Mouse (Mus musculus): ENCODE data around the gene C2cd3.
"Not testable (repeated sequence)": the region's sequence is repeated elsewhere in the genome, so short reads cannot be mapped to it uniquely, and the experiment has no call there.

Gene C2cd3

DNA sequence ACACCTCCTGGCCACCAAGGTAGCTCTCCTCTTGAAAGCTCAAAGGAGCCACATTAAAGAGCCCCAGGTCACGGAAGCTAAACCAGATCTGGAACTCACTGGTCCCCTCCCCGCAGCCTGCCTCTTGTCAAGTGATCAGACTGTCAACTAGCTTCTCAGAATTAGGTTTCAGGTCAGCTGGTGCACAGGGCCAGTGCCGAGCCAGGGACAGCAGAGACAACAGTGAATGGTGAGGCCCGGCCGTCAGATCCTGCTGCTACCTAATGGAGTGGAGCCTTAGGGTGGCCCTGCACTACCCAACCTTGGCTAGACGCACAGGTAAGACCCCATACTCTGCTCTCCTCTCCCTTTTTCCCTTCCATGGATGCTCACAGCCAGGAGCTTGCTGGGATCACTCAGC is 100.7 kb downstream of the C2cd3 start, which contains the start of gene Ucp3:
TSS of gene Ucp3 (plus strand) at position 214 of the 400 bp plus-strand sequence.
- DNase-seq = no peak

DNA sequence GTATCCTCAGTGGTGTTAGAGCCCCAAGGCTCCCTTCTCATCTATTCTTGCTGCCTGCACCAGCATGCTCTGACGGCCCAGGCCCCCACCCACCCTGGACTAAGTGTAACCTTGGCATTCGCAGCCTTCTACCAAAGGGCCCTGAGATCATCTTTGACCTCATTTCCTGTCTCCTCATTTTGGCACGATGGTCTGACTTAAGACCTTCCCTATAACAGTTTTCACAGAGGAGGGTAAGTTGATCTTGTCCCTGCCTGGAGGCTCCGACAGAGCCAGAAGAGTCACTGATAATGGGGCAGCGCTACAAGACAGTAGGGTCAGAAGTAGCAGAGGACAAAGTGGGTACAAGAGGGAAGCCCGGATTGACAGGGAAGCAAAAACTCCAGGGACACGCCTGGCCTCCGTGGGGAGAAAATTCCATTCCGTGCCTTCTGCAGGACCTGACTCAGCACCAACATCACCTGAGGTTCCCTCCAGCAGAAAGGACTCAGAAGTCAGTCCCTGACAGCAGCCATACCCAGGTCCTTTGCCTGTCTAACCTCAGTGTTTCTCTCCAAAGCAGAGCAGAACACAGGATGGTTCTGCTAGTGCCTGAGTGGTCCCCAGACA is 101.9 kb downstream of the C2cd3 start:
- peak in 1 of 2 experiments; percentile 49 for DNase-seq

DNA sequence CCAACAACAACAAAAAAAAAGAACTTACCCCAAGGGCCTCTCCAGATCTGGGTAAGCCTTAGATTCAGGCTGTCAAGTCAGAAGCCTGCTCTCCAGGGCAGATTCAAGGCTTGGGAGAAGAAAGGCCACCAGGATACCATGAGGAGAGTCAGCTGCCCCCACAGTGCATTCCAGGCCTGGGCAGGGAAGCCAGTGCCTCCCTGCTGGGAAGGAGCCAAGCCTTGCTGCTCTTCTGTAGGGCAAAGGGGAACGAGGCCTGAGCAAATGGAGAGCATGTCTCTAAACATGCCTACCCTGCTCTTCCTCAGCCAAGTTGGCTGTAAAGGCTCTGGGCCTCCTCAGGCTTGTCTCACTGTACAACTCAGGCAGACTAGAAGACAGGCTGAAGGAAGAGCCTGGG is 102.6 kb downstream of the C2cd3 start:
- DNase-seq = peak; percentile 84 to 87

DNA sequence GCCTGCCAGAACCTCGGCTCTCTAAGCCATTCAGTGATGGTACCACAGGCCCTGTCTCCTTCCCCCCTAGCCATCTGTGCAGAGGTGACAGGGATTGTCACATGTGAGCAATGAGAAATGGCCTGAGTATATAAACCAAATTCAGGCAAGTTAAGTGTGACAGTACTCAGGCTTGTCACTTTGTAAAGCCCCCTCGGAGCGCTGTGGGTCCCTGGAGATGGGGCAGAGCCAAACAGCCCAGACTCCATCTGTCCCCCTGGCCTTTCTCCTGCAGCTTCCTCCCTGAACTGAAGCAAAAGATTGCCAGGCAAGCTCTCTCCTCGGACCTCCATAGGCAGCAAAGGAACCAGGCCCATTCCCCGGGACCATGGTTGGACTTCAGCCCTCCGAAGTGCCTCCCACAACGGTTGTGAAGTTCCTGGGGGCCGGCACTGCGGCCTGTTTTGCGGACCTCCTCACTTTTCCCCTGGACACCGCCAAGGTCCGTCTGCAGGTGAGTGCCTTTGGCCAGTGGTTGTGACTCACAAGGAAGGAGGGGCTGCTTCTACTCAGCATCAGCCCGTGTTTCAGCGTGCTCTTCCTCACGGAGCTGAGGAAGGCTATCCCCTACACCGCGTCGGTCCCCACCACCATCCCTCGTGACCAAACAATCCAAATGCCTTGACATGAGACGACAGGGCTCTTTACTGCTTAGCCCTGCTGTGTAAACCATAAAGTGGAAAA is 107.2 kb downstream of the C2cd3 start:
- no peak for DNase-seq

DNA sequence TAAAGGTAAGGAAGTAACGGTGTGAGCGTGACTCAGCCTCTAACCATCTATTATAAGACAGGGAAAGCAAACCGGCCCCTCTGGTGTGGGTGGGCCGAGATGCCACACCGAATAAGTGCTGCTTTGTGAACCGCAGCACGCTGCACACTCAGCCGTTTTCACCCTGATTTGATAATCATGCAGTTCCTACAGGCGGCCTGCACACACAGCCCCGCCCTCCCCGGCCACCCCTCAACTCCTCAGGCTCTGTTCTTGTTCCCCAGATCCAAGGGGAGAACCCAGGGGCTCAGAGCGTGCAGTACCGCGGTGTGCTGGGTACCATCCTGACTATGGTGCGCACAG is 107.8 kb downstream of the C2cd3 start:
- no peak for DNase-seq

DNA sequence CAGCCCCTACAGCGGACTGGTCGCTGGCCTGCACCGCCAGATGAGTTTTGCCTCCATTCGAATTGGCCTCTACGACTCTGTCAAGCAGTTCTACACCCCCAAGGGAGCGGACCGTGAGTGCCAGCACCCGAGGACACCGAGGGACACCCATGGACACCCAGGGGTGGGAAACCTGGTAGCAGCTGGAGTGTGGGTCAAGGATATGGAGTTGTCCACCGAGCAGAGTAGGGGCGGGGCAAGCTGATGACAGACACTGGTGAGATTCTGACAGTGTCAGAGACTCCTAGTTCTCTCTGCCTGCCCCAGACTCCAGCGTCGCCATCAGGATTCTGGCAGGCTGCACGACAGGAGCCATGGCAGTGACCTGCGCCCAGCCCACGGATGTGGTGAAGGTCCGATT is 108.1 kb downstream of the C2cd3 start:
- DNase-seq = no peak

DNA sequence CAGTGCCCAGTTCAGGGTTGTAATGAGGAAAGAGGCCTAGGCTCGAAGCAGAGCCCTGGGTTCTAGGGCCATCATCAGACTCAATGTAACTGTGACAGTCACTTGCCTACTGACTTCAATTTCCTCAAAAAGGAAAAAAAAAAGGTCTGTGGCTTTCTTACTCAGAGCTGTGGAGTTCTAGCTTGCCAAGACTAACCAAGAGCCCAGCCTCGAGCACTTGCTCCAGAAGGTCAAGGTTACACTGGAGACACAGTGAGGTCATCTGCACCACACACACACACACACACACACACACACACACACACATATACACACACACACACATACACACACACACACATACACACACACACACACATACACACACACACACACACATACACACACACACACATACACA is 110.0 kb downstream of the C2cd3 start:
- DNase-seq = not testable (repeated sequence)

DNA sequence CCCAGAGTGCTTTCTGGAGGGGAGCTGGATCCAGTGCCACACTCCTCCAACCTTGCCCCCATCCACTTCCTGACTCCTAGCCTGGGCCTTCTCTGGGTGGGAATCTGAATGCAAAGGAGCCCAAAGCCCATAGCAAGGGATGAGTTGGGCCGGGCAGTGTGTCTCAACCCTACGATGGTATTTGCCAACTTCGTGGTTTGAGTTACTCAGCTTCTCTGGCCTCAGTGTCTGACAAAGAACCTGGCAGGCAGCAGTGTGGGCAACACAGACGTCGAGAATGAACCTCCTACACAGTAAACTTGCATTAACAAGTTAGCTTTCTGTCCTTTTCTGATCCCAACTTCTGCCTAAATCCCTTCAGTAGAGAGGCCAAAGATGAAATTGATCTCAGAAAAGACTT is 112.5 kb downstream of the C2cd3 start:
- no peak for DNase-seq

DNA sequence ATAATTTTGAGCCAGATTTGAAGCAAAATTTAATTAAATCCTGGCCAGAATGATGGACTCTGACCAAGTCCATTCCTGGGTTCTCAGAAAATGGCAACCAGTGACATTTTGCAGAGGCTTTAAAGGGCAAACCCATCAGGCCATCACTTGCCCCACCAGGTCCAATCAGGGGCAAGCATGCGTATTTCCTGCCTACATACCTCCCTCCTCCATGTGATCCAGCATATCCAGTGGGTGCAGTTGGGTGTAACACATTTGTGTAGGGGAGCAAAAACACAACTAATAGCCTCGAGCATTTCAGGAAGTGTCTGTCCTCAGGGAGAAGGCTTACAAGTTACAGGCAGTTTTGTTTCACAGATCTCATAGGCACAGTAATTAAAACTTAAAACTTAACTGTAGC is 115.3 kb downstream of the C2cd3 start:
- no peak for DNase-seq

DNA sequence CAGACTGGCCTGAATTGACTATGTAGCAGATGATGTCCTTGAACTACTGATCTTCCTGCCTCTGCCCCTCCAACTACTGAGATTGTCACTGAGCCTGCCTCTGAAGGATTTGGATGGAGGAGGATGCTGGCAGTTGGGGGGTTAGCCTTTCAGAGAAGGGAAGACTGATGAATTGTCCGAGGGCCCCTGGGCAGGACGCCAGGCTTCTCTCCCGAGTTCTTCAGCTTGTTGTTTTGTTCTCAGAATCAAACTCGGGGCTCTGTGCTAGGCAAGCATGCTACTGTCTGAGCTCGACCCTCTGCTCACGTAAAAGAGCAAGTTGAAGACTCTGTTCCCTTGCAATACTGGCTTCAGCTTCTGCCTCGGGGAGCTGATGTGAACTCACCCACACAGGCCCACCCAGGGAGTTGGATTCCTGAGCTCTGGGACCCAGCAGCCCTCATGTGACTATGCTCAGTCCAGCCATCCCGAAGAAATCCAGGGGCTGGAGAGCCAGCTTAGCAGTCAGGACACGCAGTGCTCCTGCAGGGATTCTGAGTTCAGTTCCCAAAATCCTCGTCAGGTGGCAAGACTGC is 116.5 kb downstream of the C2cd3 start:
- no peak for DNase-seq

DNA sequence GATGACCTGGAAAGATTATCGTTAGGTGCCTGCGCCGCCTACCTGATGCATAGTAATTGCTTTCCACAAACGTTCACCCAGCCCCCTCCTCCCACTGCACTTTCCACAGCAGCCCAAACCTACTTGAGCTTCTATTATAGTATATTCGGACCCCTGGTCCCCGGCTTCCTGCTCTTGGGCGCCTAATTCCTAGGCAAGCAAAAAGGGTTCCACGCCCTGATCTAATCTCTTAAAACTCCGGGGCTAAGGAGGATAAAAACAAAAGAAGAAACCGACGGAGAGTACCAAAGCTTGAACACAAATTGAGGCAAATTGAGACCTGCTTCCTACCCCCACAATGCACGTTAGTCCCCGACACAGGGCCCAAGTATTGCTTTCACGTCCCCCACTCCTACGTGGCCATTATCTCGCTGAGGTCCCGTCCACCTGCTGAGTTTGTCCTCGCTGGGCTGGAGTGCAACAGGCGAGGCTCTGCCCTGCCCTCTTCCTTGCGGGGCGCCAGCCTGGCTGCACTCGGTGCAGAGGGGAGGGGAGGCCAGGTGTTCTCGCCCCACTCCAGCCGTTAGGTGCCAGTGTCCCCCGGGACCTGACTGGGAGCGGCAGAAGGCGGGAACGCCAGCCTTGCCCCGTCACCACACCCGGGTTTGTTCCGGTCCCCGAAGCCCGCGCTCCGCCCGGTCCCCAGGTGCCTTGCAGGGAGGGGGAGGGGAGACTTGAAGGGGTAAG is 120.5 kb downstream of the C2cd3 start:
- peak; percentile 45 to 71 for DNase-seq

DNA sequence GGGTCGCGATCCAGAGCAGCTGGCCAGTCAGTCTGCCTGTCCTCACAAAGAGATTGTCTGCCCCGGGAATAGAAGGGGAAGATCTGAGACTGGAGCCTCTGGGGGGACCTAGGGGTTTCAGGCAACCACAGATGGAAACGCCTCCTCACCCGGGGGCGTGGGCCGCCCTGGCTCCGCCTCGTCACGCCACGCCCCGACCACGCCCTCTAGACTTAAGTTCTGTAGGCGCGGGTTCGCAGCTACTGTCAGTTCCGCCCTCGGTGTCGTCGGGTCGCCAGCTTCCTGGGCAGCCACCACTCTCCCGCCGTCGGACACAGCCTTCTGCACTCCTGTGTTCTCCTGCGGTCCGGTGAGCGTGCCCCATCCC is 121.1 kb downstream of the C2cd3 start, which contains the start of gene Ucp2:
TSS of gene Ucp2 (plus strand) at position 221 of the 367 bp plus-strand sequence.
- DNase-seq = peak; percentile 88 to 92

DNA sequence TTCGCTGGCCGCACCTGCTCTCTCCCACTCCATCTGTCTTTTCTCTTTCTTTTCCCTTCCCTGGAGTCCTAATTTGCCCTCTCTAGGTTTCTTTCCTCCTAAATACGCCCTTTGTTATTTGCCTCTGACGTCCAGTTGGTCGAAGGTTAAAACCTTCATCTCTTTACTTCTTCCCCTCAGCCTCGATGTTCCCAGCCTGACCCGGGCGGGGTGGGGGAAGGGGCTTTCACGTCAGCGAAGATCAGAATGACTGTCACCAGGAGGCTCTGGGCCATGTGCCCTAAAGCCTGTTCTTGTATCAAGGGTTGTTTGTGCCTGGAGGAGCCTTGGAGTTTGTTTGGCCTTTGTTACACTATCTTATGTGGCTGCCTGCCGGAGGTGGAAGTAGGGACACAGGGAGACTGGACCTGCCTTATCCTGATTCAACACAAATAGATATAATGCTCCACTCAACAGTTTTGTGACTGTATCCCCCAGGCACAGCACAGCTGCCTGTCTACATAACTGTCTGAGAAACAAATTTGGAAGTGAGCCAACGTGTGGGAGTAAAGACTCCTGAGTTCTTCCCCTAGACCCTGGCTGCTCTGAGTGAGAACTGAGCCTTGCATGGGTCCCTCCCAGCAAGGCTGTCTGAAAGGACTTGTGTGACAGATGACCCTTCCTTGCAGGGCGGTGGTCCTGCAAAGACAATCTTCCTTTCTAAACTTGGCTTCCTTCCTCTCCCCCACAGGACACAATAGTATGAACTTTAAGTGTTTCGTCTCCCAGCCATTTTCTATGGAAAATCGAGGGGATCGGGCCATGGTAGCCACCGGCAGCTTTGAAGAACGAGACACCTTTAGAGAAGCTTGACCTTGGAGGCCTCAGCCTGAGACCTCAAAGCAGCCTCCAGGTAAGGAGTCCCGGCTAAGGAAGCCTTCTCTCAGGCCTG is 121.7 kb downstream of the C2cd3 start:
- DNase-seq = peak; percentile 43 to 47

DNA sequence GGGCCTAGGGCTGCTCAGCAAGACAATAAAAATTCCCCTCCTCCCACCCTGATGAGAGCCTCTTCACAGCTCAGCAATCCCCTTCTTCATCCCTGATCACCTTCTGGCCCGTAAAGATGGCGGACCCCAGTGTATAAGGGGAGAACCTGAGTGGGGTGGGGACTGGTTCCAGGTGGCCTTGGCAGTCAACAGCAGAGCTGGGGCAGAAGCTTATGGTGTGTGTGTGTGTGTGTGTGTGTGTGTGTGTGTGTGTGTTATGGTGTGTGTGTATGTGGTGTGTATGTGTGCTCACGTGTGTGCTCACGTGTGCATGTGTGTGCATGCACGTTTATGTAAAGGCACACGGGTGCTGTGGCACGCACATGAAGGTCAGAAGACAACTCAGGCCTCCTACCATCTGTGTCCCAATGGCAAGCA is 122.4 kb downstream of the C2cd3 start:
- no peak for DNase-seq

DNA sequence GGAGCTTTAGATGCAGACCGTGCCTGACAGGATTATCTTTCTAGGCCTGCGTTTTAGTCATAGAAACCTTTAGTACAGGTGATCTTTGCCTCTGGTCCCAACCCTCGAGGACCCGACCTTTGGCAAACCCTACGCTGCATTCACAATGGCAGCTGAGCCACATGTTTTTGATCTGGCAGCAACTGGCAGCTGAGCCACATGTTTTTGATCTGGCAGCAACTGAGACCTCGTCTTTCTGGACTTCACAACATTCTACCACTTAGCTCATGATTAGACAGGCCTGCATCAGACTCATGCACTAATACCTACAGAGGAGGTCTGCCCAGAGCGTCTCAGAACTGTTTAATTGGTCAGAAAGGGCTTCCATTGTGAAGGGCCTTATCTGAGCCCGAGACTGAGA is 123.0 kb downstream of the C2cd3 start:
- peak; percentile 30 to 41 for DNase-seq

DNA sequence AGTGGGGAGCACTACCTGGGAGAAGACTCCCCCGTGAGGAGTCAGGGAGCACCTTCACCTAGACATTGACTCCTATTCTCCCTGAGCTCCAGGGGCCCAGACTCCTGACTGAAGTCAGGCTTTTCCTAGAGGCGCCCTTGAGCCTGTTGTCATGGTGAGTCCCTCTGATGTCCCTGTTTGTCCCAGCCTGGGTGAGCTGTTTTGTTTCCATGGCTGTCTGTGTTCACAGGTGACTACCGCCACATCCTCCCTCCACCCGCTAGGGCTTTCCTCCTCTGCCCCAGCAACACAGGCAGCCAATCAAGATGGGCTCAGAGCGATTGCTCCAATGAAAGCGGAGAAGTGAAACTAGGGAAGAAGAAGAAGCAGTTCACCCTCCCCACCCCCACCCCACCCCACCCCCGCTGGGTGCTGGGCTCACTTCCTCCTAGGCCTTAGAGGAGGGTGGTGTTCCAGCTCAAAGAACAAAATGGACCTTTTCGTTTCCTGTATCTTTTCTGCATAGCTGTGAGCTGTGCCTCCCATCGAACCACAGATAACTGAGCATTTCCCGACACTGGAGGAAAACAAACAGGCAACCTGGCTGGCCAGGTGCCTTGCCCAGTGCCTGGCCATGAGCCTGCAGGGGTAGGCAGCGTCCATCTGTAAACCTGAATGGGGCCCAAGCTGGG is 123.7 kb downstream of the C2cd3 start:
- DNase-seq = peak; percentile 65 to 74

DNA sequence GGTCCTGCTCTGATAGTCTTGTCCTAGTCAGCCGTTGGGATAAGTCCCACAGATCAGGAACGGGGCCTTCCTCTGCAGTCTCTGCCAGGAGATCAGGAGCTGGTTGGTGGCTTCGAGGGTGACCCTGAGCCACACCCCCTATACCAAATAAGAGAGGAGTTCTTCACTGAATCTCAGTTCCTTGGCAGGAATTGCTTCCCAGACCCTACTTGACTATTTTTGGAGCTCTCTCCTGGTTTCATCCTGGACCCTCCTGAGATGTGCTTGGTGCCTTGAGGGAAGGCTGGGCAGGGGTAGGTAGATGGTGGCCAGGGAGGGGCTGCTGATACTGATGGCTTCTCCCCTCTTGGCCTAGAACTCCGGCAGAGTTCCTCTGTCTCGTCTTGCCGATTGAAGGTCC is 124.3 kb downstream of the C2cd3 start:
- no peak for DNase-seq

DNA sequence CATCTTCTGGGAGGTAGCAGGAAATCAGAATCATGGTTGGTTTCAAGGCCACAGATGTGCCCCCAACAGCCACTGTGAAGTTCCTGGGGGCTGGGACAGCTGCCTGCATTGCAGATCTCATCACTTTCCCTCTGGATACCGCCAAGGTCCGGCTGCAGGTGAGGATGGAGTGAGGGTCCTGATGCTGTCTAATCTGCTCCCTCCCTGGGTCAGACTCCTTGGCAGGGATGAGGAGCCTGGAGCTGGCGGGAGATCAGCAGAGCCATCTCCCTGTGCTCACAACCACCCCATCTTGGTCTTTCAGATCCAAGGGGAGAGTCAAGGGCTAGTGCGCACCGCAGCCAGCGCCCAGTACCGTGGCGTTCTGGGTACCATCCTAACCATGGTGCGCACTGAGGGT is 124.8 kb downstream of the C2cd3 start:
- no peak for DNase-seq

DNA sequence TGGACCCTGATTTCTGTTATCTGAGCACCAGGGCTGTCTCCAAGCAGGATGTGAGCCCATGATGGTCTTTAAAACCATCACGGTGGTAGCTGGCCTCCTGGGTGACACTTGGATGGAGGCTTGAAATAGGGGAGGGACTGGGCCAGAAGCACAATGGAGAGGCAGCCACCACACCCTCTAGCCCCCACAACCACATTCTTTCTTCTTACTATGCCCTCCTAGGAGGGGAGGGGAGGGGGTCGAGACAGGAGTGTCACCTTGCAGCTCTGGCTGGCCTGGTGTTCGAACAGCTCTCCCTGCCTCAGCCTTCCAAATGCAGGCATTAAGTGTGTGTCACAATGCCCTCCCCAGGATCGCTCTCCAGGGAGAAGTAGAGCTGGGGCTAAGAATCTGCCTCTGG is 125.4 kb downstream of the C2cd3 start:
- DNase-seq = no peak

DNA sequence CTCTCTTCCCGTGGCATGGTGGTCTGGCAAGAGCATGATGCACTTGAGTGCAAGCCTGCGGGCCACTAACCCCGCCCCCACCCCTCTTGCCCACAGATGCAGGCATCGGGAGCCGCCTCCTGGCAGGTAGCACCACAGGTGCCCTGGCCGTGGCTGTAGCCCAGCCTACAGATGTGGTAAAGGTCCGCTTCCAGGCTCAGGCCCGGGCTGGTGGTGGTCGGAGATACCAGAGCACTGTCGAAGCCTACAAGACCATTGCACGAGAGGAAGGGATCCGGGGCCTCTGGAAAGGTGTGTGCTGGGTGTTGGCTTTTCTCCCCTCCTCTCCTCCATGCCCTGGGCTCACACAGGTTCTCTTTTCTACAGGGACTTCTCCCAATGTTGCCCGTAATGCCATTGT is 125.9 kb downstream of the C2cd3 start:
- DNase-seq = no peak

DNA sequence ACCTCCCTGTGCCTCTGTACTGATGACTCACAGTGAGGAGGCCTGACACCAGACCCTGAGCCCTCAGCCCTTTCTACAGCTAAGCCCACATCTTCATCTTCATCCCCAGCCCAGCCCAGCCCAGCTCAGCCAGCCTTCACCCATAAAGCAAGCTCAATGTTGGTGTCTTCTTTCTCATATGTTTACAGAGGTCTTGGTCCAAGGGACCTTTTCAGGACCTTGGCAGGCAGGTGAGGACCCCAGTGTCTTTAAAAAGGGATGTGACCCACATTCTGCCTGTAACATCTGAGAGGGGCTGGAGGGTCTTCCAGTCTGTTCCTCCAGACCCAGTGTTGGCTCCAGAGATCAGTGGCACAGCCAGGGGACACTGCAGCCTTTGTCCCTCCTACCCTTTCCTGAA is 127.4 kb downstream of the C2cd3 start:
- DNase-seq = no peak

Measured in kidney, postnatal 36 days (tissue).